Mouse (Mus musculus) c-Kit-positive CD71-positive TER-119-positive erythroid progenitor cells, embryonic 14.5 days (primary cell): ENCODE data around the gene Hivep1.

Source experiments
- DNase-seq: peaks from one replicate; pipeline ENCODE4 v3.0.0-alpha.2; 2013; ENCODE audit warnings: low spot score

Gene Hivep1

DNA sequence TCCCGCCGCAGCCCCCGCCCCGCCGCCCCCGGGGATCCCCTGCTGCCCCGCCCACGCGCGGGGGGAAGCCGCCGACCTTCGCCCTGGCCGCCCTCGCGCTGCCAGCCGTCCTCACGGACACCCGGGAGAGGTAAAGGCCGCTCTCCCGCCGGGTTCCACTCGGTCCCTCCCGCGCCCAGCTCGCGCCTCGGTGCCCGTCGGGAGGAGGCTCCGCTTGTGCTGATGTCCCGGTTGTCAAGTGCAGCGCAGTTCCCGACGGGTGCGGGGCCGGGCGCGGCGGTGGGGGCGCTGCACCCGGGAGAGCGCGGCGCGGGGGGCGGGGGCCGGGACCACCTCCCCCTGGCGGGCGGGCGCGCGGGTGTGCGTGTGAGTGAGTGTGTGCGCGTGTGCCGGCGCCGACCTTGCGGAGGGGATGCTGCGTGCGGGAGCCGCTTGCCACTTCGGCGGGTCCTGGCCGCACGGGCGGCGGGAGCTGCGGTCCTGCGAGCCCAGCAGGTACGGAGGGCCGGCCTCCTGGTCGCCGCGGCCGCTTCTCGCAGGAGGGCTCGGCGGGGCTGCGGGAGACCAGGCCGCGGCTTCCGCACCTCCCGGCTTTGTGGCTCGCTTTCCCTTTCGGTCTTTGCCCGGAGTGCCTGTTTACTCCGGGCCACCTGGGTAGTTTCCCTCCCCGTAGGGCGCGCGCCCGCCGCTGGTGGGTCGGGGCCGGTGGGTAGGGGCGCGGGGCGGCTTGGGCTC is at the start of gene Hivep1:
Hivep1 (plus strand) TSS at position 61 of the 735 bp plus-strand sequence.
- DNase-seq: peak; percentile 13

GRCm38 (mm10) chr13:42015484-42016045 is 36.3 kb upstream of the Hivep1 start:
- DNase-seq: no peak

- DNase-seq: no peak
Observed at GRCm38 (mm10) chr13:42016218-42016617, 35.6 kb upstream of the Hivep1 start.

- DNase-seq: no peak
Observed at GRCm38 (mm10) chr13:42018356-42018755, 33.5 kb upstream of the Hivep1 start.

GRCm38 (mm10) chr13:42041203-42041602 is 10.6 kb upstream of the Hivep1 start:
- no peak for DNase-seq

DNA sequence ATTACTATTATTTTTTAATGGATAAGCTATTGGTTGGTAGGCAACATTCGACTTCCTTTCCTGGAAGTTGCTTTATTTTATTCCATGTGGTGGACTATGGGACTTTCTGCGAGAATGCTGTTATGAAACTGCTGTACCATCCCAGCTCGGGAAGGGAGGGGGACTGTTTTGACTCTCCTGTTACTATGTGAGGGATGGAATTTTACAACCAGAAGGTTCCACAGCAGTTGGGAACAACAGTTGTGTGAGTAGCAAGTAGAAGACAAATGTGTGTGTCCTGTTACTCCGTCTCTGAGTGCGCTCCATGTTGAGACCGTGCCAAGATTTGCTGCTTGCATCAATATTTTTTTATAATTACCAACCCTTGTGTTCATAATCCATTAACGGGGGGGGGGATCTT is 8.4 kb upstream of the Hivep1 start:
- DNase-seq: no peak

- peak; percentile 12 for DNase-seq
Observed at GRCm38 (mm10) chr13:42048991-42049773, 2.6 kb upstream of the Hivep1 start.

DNA sequence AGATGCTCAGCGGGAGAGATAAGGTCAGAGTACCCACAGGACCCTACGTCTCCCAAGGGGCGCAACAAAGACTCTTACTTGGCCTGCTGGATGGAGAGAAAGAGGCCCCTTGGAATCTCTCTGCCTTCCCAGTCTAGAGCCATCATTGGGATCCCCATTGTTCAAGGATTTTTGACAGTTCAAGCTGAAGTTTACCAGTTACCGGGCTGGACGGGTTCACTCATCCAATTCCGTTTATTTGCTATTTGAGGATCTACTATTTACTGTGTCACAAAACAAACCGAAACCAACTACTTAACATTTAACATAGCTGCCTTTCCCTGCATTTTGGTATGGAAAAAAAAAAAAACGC is 2.1 kb upstream of the Hivep1 start:
- DNase-seq: peak; percentile 37

DNA sequence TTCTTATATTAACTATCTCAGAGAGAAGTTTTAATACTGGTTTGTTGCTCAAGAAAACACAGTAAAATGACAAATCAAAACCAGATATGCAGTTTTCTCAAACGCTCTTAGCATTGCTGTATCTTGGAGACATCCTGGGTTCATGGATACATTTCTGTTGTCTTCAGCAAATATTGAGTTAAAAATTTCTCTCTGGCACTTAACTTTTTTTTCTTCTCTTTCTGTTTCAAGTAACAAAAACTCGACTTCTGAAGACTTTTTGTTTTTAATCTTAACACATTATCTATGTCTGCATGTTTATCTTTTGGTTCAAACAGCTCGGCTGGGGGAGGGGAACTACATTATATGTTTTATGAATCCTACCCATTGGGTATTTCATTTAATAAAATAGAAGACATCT is 1.7 kb upstream of the Hivep1 start:
- DNase-seq: peak; percentile 37

DNA sequence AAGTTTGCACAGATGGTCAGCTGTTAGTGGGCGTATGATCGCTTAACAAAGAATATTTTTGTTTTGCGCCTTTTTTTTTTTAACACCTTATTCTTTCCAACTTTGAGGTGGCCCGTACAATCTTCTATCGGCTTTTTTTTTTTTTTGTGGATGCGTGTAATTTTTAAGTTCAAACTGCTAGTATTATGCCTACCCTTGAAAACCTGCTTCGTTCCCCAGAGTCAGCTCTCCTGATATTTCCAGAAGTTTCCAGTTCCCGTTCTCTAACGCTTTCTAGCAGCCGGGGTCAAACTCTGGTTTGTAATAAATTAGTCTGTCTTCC is 980 bp upstream of the Hivep1 start:
- no peak for DNase-seq

- peak; percentile 91 for DNase-seq
Observed at GRCm38 (mm10) chr13:42051202-42051906, 467 bp upstream of the Hivep1 start.

DNA sequence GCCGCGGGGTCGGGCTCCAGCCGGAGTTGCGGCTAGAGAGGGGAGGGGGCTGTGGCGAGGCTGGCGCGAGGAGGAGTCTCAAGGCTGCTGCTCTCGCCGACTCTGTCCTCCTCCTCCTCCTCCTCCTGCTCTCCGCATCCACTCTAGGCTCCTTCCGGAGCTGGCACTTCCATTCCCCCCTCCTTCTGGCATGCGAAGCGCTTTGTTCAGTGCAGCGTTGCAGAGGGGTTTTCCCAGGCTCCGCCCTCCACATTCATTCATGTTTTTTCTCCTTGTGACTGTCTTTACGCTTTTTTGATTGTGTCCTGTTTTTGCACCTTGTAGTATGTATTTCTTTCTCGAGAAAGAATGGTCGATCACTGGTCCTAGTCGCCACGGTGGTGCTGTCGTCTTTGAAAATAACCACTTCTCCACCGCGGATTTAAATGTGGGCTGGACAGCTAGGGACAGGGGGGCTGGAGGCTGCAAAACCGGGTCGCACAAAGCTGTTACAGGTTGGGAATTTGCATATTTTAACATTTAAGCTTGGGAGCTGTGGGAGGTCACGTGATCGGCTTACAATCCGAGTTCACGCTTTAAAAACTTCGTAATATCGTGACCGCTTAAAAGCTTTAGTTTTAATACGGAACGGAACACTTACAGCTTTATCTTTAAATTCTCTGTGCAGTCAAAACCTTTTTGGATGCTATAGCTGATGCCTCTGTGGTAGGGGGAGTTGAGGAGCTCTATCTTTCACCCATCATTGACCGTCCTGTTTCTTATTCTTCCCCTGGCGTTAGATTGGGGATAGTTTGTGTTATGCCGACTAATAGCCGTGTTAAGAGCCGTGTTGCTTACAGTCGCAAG is 1.1 kb downstream of the Hivep1 start:
- DNase-seq: peak; percentile 65

DNA sequence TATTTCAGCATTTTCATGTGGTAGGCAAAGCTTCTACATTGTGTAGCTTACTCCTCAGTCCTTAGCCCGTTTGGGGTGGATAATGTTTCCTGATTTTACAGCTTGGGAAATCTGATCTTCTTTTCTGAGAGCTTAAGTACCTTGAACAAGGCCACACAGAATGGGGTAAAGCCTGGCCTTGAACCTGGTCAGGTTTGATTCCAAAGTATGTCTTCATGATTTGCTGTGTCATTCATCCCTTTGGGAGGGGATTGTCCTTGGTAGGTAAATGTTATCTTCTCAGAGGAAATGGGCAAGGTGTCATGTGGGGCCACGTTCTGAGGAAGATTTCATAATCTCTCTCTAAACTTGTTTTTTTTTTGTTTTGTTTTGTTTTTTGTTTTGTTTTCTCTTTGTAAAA is 1.8 kb downstream of the Hivep1 start:
- peak; percentile 9 for DNase-seq

GRCm38 (mm10) chr13:42054138-42054537 is 2.3 kb downstream of the Hivep1 start:
- peak; percentile 20 for DNase-seq

DNA sequence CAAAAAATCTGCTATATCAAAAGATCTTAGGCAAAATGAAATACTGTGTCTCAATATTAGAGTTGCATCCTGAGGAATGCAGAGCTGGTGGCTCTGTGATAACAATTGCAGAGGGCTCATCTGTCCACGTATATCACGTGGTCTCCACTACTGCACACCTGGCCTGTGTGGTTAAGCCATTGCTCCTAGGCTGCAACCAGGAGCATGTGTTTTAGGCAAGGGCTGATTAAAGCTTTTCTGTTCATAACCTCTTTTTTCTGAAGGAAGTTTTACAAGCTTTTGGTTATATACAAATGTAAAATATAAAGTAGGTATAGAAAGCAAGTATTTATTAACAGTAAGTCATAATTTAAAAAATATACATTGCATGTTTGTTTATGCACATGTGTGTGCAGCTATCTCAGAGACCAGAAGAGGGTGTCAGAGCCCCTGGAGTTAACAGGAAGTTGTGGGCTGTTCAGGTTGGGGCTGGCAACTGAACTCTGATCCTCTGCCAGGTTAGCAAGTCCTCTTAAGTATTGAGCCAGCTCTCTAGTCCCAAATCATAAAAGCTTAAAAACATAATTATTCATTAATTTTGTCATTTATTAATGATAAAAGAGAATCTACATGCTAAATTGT is 5.0 kb downstream of the Hivep1 start:
- DNase-seq: no peak

GRCm38 (mm10) chr13:42060846-42061630 is 9.2 kb downstream of the Hivep1 start:
- DNase-seq: no peak

DNA sequence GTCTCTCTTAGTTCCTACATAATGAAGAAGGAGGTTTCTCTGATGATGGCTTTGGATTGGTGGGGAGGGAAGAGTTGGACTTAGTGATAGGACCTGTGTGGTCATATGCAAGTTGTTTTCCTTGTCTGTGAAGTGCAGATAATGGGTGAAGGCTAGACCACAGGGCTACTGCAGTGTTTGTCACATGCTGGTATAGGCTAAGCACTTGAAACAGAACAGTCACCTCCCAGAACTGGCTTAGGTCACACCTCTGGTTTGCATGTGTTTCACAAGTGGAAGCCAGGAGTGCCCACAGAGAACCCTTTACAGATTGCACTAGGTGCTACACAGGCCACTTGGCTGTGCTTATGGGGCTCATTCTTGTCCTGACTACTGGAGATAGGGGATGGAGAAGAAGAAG is 12.4 kb downstream of the Hivep1 start:
- peak; percentile 18 for DNase-seq

DNA sequence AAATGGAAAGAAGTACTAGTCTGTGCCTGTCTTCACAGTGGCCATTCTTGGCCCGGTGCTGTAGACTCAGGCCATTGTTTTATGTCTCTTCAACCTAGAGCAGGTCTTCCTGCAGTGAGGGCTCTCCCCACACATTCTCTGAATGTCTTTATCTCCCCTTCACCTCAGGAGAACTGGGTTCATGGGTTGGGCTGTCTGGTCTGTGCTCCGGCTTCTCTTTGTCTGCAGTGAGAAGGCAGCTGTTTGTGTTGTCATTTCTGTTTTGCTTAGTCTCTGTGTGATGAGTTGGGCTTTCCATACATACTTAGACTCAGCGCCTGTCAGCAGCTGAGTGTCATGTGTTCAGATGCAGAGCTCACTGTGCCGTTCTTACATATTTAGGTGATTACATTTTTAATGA is 18.4 kb downstream of the Hivep1 start:
- no peak for DNase-seq

GRCm38 (mm10) chr13:42071011-42071410 is 19.2 kb downstream of the Hivep1 start:
- DNase-seq: no peak

DNA sequence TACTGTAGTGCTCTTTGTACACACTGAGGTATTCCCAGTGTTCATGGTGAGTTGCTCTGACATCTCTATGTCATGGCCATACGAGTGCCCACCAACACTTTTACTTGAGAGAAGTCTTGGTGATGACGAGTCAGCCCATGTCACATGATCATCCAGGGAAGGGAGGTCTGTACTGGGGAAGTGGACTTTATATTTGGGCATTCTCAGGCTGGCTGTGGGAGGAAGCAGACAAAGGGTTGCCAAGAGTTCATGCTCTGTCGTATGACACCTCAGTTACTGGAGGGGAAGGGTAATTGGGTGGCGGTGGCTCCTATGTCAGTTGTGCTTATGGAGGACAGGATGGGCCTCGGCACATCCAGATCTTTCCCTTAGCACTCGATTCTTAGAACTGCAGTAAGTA is 21.5 kb downstream of the Hivep1 start:
- no peak for DNase-seq

GRCm38 (mm10) chr13:42075546-42075945 is 23.7 kb downstream of the Hivep1 start:
- DNase-seq: no peak
